Mouse (Mus musculus) testis, adult 2 months (tissue): ENCODE data around the gene Srsf11.

Experiments
- CTCF ChIP-seq: fragments of 200-500 bp; IDR thresholded peaks from 2 replicates; pipeline ENCODE4 v1.5.1; 2012; ENCODE audit warnings: low read depth, mild to moderate bottlenecking, inconsistent platforms, low read length, moderate library complexity; ENCODE audit not compliant: control insufficient read depth, insufficient read depth, insufficient replicate concordance
- POLR2A ChIP-seq: fragments of 200-500 bp; IDR thresholded peaks from 2 replicates; pipeline ENCODE4 v1.6.1; 2012; ENCODE audit warnings: low read depth, mild to moderate bottlenecking, inconsistent platforms, low read length, moderate library complexity; ENCODE audit not compliant: control insufficient read depth

GRCm38 (mm10) chr3:158077828-158078227 lies 41.4 kb upstream of the Srsf11 start:
- TF ChIP-seq CTCF, result no peak
- TF ChIP-seq POLR2A, result no peak
